24 mouse cellular contexts compared by ENCODE assay signal in genomic region chr6:116286321-116286720, GRCm38 (mm10). TPM values are rescaled to one million over a fixed set of nuclear protein-coding genes. Genes with fewer than 3 reads are reported as not detected.
A peak's percentile ranks its signal among the peaks of the same experiment; 100 is the strongest.
DNase-seq lines count a peak whose midpoint lies in the region; ATAC-seq and TF ChIP-seq lines count a peak whose summit lies in the region.
"Had no signal": no experiment of that assay in that cellular context is flagged by ENCODE, and none has a peak within 500 bp of the region (broad histone marks: within the 10 kb centered on the region; RNA-seq: fewer than 3 reads in every experiment).

No protein-coding gene starts in this region.

- ATAC-seq in liver, embryonic 13.5 days (ENCODE audit: low read depth): no peak
- ATAC-seq in megakaryocyte progenitor cell, adult 5-6 weeks (replicated peaks; ENCODE audit: poor library complexity): no peak
- ATAC-seq: forebrain, embryonic 15.5 days had no signal

- no peak overlapping the region for H3K9ac ChIP-seq in liver, adult 2 months (ENCODE audit: low read depth, low read length)
- H3K9ac ChIP-seq in liver, embryonic 13.5 days: peak overlapping the region; percentile 19; the same call in 1 of the 2 replicates
- H3K9ac ChIP-seq: embryonic facial prominence, embryonic 13.5 days; forebrain, embryonic 15.5 days; heart, embryonic 15.5 days; hindbrain, embryonic 13.5 days; limb, embryonic 12.5 days; lung, embryonic 14.5 days; midbrain, embryonic 12.5 days; neural tube, embryonic 13.5 days had no signal

- H3K4me1 ChIP-seq in kidney, adult 2 months (ENCODE audit: control insufficient read depth, insufficient read depth, low read length): peaks cover 3% of the 10 kb centered on the region; the same call in 1 of the 2 replicates
- peaks cover 18% of the 10 kb centered on the region for H3K4me1 ChIP-seq in liver, adult 2 months (ENCODE audit: control insufficient read depth, insufficient read depth, low read length)
- H3K4me1 ChIP-seq in liver, embryonic 13.5 days (replicated peaks): peaks cover 24% of the 10 kb centered on the region
- H3K4me1 ChIP-seq in small intestine, adult 2 months (ENCODE audit: control insufficient read depth, insufficient read depth, insufficient read length, low read length): peaks cover 5% of the 10 kb centered on the region; the same call in 1 of the 2 replicates
- H3K4me1 ChIP-seq: embryonic facial prominence, embryonic 13.5 days; forebrain, embryonic 10.5 days; forebrain, embryonic 15.5 days; heart, embryonic 10.5 days; heart, embryonic 15.5 days; hindbrain, embryonic 13.5 days; limb, embryonic 12.5 days; midbrain, embryonic 12.5 days; neural tube, embryonic 13.5 days had no signal

- no peak for TF ChIP-seq POLR2A in kidney, adult 2 months (IDR thresholded peaks at IDR 0.05; ENCODE audit: low read depth, low read length)
- TF ChIP-seq POLR2A in liver, adult 2 months (IDR thresholded peaks at IDR 0.05; ENCODE audit: extremely low read depth, insufficient read depth, low read length): no peak
- no peak for TF ChIP-seq POLR2A in small intestine, adult 2 months (IDR thresholded peaks at IDR 0.05; ENCODE audit: low read depth, low read length)

- WGBS in kidney, adult 2 months: 63% methylated on average over 4 of the region's 4 CpGs
- 23% methylated on average over 4 of the region's 4 CpGs for WGBS in liver, adult 2 months
- 68% methylated on average over 4 of the region's 4 CpGs for WGBS in liver, embryonic 13.5 days (ENCODE audit: insufficient replicate concordance)
- WGBS in small intestine, adult 2 months: 49% methylated on average over 4 of the region's 4 CpGs

- no peaks in the 10 kb centered on the region for H3K9me3 ChIP-seq in liver, embryonic 13.5 days (replicated peaks)
- H3K9me3 ChIP-seq: embryonic facial prominence, embryonic 13.5 days; forebrain, embryonic 10.5 days; forebrain, embryonic 15.5 days; G1E; heart, embryonic 10.5 days; heart, embryonic 15.5 days; hindbrain, embryonic 13.5 days; limb, embryonic 12.5 days; midbrain, embryonic 12.5 days; neural tube, embryonic 13.5 days had no signal

- H3K27ac ChIP-seq in kidney, adult 2 months (ENCODE audit: insufficient read depth, low read depth, low read length): 0 out of 2 replicates have a peak overlapping the region, but pooled peaks have one; percentile 33
- peak overlapping the region; percentile 56 for H3K27ac ChIP-seq in liver, adult 2 months (replicated peaks; ENCODE audit: insufficient read depth, low read depth, low read length)
- H3K27ac ChIP-seq in liver, embryonic 13.5 days: peak overlapping the region; percentile 90
- H3K27ac ChIP-seq in small intestine, adult 2 months (ENCODE audit: insufficient read depth, low read depth, low read length): peak overlapping the region; percentile 60
- H3K27ac ChIP-seq: embryonic facial prominence, embryonic 13.5 days; forebrain, embryonic 10.5 days; forebrain, embryonic 15.5 days; heart, embryonic 10.5 days; heart, embryonic 15.5 days; hindbrain, embryonic 13.5 days; limb, embryonic 12.5 days; midbrain, embryonic 12.5 days; neural tube, embryonic 13.5 days had no signal

- no peak overlapping the region for H3K4me3 ChIP-seq in kidney, adult 2 months (ENCODE audit: insufficient read depth, low read depth, low read length)
- H3K4me3 ChIP-seq in liver, adult 2 months (ENCODE audit: insufficient read depth, low read depth, low read length): no peak overlapping the region
- no peak overlapping the region for H3K4me3 ChIP-seq in liver, embryonic 13.5 days (replicated peaks)
- H3K4me3 ChIP-seq in small intestine, adult 2 months (ENCODE audit: low read depth, low read length): no peak overlapping the region
- H3K4me3 ChIP-seq: embryonic facial prominence, embryonic 13.5 days; forebrain, embryonic 10.5 days; forebrain, embryonic 15.5 days; heart, embryonic 10.5 days; heart, embryonic 15.5 days; hindbrain, embryonic 13.5 days; limb, embryonic 12.5 days; midbrain, embryonic 12.5 days; neural tube, embryonic 13.5 days had no signal

- 0 out of 2 replicates have a peak overlapping the region, but pooled peaks have one; percentile 44 for H3K4me2 ChIP-seq in liver, embryonic 13.5 days
- H3K4me2 ChIP-seq: embryonic facial prominence, embryonic 13.5 days; forebrain, embryonic 15.5 days; heart, embryonic 15.5 days; hindbrain, embryonic 13.5 days; limb, embryonic 12.5 days; lung, embryonic 14.5 days; midbrain, embryonic 12.5 days; neural tube, embryonic 13.5 days had no signal

- no peaks in the 10 kb centered on the region for H3K36me3 ChIP-seq in kidney, adult 2 months (ENCODE audit: control insufficient read depth, insufficient read depth, low read length)
- H3K36me3 ChIP-seq in liver, adult 2 months (ENCODE audit: control insufficient read depth, insufficient read depth, low read length): peaks cover 23% of the 10 kb centered on the region
- H3K36me3 ChIP-seq in liver, embryonic 13.5 days: peaks cover 4% of the 10 kb centered on the region
- no peaks in the 10 kb centered on the region for H3K36me3 ChIP-seq in small intestine, adult 2 months (ENCODE audit: control insufficient read depth, insufficient read depth, low read length)
- H3K36me3 ChIP-seq: forebrain, embryonic 15.5 days; heart, embryonic 15.5 days; limb, embryonic 12.5 days; neural tube, embryonic 13.5 days had no signal

- no peaks in the 10 kb centered on the region for H3K27me3 ChIP-seq in kidney, adult 2 months (replicated peaks; ENCODE audit: control insufficient read depth, insufficient read depth, low read length)
- H3K27me3 ChIP-seq in liver, adult 2 months (ENCODE audit: control insufficient read depth, insufficient read depth, low read length): no peaks in the 10 kb centered on the region
- H3K27me3 ChIP-seq in liver, embryonic 13.5 days: no peaks in the 10 kb centered on the region
- H3K27me3 ChIP-seq in small intestine, adult 2 months (ENCODE audit: control insufficient read depth, insufficient read depth, low read length): no peaks in the 10 kb centered on the region
- H3K27me3 ChIP-seq: embryonic facial prominence, embryonic 13.5 days; forebrain, embryonic 15.5 days; heart, embryonic 15.5 days; hindbrain, embryonic 13.5 days; limb, embryonic 12.5 days; midbrain, embryonic 12.5 days; neural tube, embryonic 13.5 days; Patski had no signal

- no peak for TF ChIP-seq CTCF in kidney, adult 2 months (conservative IDR thresholded peaks at IDR 0.05; ENCODE audit: insufficient read depth, insufficient read length, low read depth, low read length)
- no peak for TF ChIP-seq CTCF in liver, adult 2 months (IDR thresholded peaks at IDR 0.05; ENCODE audit: low read depth, low read length)
- TF ChIP-seq CTCF in small intestine, adult 2 months (IDR thresholded peaks at IDR 0.05; ENCODE audit: extremely low read depth, insufficient read length, insufficient replicate concordance, low read depth, low read length): no peak

- H3K79me2 ChIP-seq in liver, adult 2 months (ENCODE audit: control insufficient read depth, insufficient read depth, low read length): peaks cover 5% of the 10 kb centered on the region; the same call in 1 of the 2 replicates

- peak; percentile 57 for DNase-seq in kidney, adult 2 months
- DNase-seq in kidney, postnatal 4 days: no peak
- peak; percentile 77 for DNase-seq in liver, adult 2 months (ENCODE audit: extremely low read depth, low read depth, low spot score)
- no peak for DNase-seq in liver
- DNase-seq in liver, embryonic 13.5 days: no peak
- DNase-seq in left cerebral cortex, adult 8-10 months (ENCODE audit: low spot score in 2 of 2): no peak
- DNase-seq: adrenal gland, postnatal 10 days; cerebellum, adult 11-12 months; cerebellum, adult 9-11 months; lung, postnatal 14 days had no signal

RNA-seq across cellular contexts. Expression of gene Zfand4, which starts 22.3 kb away (rescaled TPM):
- 0.20 and 0.22 TPM in 2 replicates for polyA plus RNA-seq in kidney, adult 2 months (2012; rRNA removed)
- 25.6 and 28.0 TPM in 2 replicates for total RNA-seq in liver, adult 2 months (2014; rRNA removed)
- polyA plus RNA-seq in liver, adult 2 months (2012; rRNA removed): 3.1 and 4.0 TPM in 2 replicates
- 4.9 and 5.9 TPM in 2 replicates for polyA plus RNA-seq in liver, embryonic 13.5 days (2015; fragmentation: Nextera tagmentation; extraction: Ambion mirVana)
- polyA plus RNA-seq in small intestine, adult 2 months (2012; rRNA removed): 0.05 and 0.06 TPM in 2 replicates
- 10 to 100 TPM; 10.2 to 13.8 (median 11.9) TPM for total RNA-seq in left cerebral cortex, adult 8-10 months (2022)
- total RNA-seq in megakaryocyte progenitor cell, adult 5-6 weeks (2015): 31.0 and 32.1 TPM in 2 replicates
- total RNA-seq in megakaryocyte progenitor cell, adult 5-6 weeks (2017): 25.1 and 29.3 TPM in 2 replicates

RNA-seq across cellular contexts. Expression of gene March8, which starts 51.5 kb away (rescaled TPM):
- polyA plus RNA-seq in kidney, adult 2 months (2012; rRNA removed): 112 and 126 TPM in 2 replicates
- 97.5 and 100 TPM in 2 replicates for total RNA-seq in liver, adult 2 months (2014; rRNA removed)
- polyA plus RNA-seq in liver, adult 2 months (2012; rRNA removed): 58.4 and 62.5 TPM in 2 replicates
- 76.9 and 92.7 TPM in 2 replicates for polyA plus RNA-seq in liver, embryonic 13.5 days (2015; fragmentation: Nextera tagmentation; extraction: Ambion mirVana)
- 39.1 and 65.1 TPM in 2 replicates for polyA plus RNA-seq in small intestine, adult 2 months (2012; rRNA removed)
- total RNA-seq in left cerebral cortex, adult 8-10 months (2022): 10 to 100 TPM; 45.8 to 58.4 (median 53.3) TPM
- 11.1 and 15.6 TPM in 2 replicates for total RNA-seq in megakaryocyte progenitor cell, adult 5-6 weeks (2015)
- 18.1 and 29.2 TPM in 2 replicates for total RNA-seq in megakaryocyte progenitor cell, adult 5-6 weeks (2017)

Comparison
In these comparisons a context has a peak if more than half of its experiments do, and no peak if none do; other contexts are left out.
1. DNase-seq: peak in kidney, adult 2 months (single experiment) and liver, adult 2 months (single experiment); none in kidney, postnatal 4 days (0 of 2), liver (single experiment), liver, embryonic 13.5 days (single experiment) and left cerebral cortex, adult 8-10 months (0 of 2).
2. H3K27ac ChIP-seq: peak in every context shown above with its lines; median percentile 90 in liver, embryonic 13.5 days; 60 in small intestine, adult 2 months; 56 in liver, adult 2 months; 33 in kidney, adult 2 months.